Mouse (Mus musculus): Measurements from ENCODE around the gene Ube2o. TPM values are rescaled to one million over a fixed set of nuclear protein-coding genes. Genes with fewer than 3 reads are reported as not detected.

Gene Ube2o
- 20.3 and 21.6 TPM in 2 replicates for polyA plus RNA-seq (2012; rRNA removed; ENCODE audit: low replicate concordance)

DNA sequence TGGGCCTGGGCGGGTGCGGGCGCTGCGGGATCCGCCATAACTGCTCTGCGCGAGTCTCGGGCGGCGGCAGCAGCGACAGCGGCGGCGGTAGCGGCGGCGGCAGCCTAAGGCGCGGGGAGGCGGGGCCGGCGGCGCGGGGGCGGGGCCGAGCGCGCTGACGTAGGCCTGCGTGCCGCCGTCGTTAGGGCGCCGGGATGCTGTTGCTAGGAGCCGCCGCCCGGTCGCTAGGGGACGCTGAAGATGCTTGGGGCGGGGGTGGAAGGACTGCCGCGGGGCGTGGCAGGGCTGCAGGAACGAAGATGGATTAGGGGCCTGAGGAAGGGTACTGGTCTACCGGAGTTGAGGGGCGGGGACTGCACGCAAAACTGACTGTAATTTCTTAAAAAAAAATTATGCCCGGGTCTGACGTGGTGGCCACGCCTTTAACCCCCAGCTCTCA, at the start of gene Ube2o:
Gene Ube2o, minus strand, starts transcription at position 72 of the 439 bp plus-strand sequence.

DNA sequence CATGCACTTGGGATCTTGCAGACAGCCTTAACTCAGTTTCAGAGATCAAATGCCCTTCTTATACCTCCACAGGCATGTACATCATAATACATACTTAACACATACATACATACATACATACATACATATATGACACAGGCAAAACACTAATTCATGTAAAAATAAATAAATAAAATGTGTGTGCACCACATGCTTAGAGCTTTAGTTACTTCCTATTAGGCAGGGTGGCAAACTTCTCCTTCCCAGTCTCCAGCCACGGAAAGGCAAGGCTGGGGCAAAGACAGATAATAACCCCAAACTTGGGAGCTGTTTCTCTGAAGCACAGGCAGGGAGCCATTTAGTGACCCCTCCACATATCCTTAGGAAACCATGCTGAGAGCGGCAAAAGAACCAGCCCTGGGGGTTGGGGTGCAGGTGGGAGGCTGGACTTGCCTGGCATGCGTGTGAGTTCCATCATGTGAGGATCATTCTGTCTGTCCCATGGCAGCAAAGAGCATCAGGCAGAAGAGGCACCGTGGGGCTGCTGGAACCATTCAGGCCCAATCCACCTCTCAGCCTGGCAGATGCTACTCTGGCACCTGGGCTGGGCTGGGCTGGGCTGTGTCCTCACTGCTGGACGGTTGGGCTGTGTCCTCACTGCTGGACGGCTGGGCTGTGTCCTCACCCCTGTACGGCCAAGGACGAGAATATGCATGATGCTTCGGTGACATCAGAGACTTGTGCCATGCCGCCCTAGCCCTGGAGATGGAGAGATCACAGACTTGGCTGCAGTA, 45.2 kb upstream of the Ube2o start, which contains the start of gene Rhbdf2:
Gene Rhbdf2, minus strand, starts transcription at position 721 of the 773 bp plus-strand sequence.

GRCm38 (mm10) chr11:116586310-116586709, 5.1 kb upstream of the Ube2o start, which contains the start of gene Aanat:
Gene Aanat (plus strand): TSS chr11:116586432.

GRCm38 (mm10) chr11:116530187-116531147, 50.8 kb downstream of the Ube2o start, which contains the start of gene Sphk1:
Gene Sphk1 (plus strand): TSS chr11:116530925.

DNA sequence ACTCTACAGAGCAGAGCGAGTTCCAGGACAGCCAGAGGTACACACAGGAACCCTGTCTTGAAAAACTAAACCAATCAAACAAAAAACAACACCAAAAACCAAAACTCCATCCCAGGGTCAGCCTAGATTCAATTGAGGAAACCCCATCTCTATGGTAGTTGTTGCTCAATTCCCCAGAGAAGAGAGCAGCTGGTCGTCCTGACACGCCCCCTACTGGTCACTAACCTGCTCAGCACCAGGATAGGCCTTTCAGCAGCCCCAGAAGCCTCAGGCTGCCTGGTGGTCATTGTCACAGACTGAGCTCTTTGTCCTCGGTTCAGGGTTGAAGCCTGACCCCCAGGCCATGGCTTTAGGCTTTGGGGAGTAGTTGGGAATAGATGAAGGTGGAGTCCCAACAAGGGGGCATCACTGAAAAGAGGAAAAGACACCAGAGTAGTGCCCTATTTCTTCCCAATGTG, 87.4 kb downstream of the Ube2o start, which contains the start of gene Prpsap1:
Gene Prpsap1, minus strand, starts transcription at position 408 of the 458 bp plus-strand sequence.

Other genes starting within 250 kb of the Ube2o start
- 1.7 and 4.5 TPM in 2 replicates for gene Foxj1, start 246.0 kb downstream of the Ube2o start, polyA plus RNA-seq (2012; rRNA removed; ENCODE audit: low replicate concordance)
- gene Rnf157, start 168.4 kb downstream of the Ube2o start, polyA plus RNA-seq (2012; rRNA removed; ENCODE audit: low replicate concordance): 7.3 TPM in 2 replicates
- gene Ubald2, start 147.4 kb downstream of the Ube2o start, polyA plus RNA-seq (2012; rRNA removed; ENCODE audit: low replicate concordance): 98.8 and 178 TPM in 2 replicates
- gene Qrich2, start 115.2 kb downstream of the Ube2o start, polyA plus RNA-seq (2012; rRNA removed; ENCODE audit: low replicate concordance): 0.27 and 0.59 TPM in 2 replicates
- 72.4 and 102 TPM in 2 replicates for gene Prpsap1, start 87.2 kb downstream of the Ube2o start, polyA plus RNA-seq (2012; rRNA removed; ENCODE audit: low replicate concordance)
- 7.0 and 7.6 TPM in 2 replicates for gene Sphk1, start 50.5 kb downstream of the Ube2o start, polyA plus RNA-seq (2012; rRNA removed; ENCODE audit: low replicate concordance)
- not detected in 2 replicates for gene Aanat, start 5.0 kb upstream of the Ube2o start, polyA plus RNA-seq (2012; rRNA removed; ENCODE audit: low replicate concordance)
- 51.0 and 65.9 TPM in 2 replicates for gene Rhbdf2, start 45.6 kb upstream of the Ube2o start, polyA plus RNA-seq (2012; rRNA removed; ENCODE audit: low replicate concordance)
- gene Prcd, start 72.1 kb upstream of the Ube2o start, polyA plus RNA-seq (2012; rRNA removed; ENCODE audit: low replicate concordance): 1.5 and 2.2 TPM in 2 replicates
- 58.5 and 87.0 TPM in 2 replicates for gene Cygb, start 72.9 kb upstream of the Ube2o start, polyA plus RNA-seq (2012; rRNA removed; ENCODE audit: low replicate concordance)
- 0.14 and 0.27 TPM in 2 replicates for gene St6galnac1, start 194.1 kb upstream of the Ube2o start, polyA plus RNA-seq (2012; rRNA removed; ENCODE audit: low replicate concordance)
- 13.2 and 101 TPM in 2 replicates for gene Mxra7, start 246.6 kb upstream of the Ube2o start, polyA plus RNA-seq (2012; rRNA removed; ENCODE audit: low replicate concordance)